Mouse (Mus musculus) heart, adult 18-20 months (tissue): ENCODE measurements around the gene Bmx. TPM values are rescaled to one million over a fixed set of nuclear protein-coding genes. Genes with fewer than 3 reads are reported as not detected.

Experiments
- DNase-seq, 2 experiments: peaks; one replicate each; pipeline ENCODE4 v3.0.0; 2021 to 2022; ENCODE audit warnings: mixed read lengths in 1 of 2
- total RNA-seq, 2 experiments: library from RNA; stranded (reverse); gene quantifications; 2 replicates each; pipeline ENCODE4 v1.2.3; 2021

Gene Bmx
- total RNA-seq, 2 experiments from 2014 or later, result 1.9 to 2.5 TPM

DNA sequence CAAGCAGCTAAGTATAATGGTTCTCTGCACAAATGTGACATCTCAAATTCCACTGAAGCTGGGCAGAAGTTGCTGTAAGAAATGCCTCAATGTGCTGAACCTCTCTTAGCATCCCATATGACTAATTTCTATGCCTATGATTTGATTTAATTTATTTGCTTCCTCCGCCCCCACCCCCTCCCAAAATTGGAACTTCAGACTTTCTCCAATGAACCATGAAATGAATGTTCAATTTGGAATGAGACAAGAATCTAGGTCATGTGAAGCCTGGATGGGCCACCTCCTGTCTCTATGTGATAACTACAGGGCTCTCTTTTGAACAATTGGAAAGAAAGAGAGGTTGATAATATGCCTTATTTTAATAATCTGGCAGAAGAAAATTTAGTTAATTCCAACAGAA, 82.7 kb downstream of the Bmx start:
- no peak for DNase-seq

DNA sequence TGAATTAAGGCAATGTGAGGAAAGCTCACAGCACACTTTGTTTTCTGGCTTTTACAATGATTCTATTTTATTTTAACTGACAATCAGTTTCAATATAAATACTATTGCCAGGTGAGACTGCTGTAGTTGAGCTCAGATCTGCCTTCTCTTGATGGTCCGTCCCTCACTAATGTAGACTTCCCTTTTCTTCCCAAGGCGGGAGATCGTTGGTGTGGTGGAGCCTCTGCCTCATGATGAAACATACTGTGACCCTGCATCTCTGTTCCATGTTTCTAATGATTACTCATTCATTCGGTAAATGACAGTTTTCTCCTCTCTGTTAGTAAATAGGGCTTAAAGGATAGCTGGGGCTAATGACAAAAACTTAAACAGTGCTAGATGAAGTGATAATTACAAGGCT, 84.1 kb downstream of the Bmx start:
- DNase-seq, result no peak

DNA sequence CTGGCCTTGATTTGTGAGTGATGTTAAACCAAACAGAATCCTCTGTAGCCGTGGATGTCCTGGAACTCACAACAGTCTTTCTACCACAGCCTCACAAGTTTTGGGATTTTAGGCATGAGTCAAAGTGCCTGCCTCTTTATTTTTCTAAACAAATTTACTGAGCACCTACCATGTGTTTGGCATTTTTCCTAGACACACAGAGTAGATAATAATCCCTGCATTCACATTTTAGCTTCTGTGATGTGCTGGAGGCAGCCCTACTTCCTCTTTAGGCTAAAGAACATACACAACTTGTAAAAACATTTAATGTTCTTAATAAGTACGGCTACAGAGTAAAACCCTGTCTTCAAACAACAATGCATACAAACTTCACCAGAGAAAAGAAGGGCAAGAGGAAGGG, 87.0 kb downstream of the Bmx start:
- DNase-seq, result no peak

DNA sequence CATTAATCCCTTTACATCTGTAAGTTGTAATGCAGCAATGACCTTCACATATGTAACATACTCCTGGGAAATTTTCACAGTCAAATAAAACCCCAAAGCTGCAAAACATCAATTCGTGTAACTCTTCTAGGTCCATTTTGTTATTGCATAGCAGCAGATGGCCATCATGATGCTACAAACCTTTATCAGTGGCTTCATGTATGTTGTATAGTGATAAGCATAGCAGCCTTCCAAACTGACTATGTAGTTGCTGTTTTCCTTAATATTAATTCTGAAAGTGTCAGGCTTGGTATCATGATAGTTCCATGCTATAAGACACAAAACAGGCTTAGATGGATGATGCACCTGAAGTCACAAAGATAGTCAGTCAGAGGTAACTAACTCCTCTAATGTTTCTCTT, 93.3 kb downstream of the Bmx start:
- no peak for DNase-seq

DNA sequence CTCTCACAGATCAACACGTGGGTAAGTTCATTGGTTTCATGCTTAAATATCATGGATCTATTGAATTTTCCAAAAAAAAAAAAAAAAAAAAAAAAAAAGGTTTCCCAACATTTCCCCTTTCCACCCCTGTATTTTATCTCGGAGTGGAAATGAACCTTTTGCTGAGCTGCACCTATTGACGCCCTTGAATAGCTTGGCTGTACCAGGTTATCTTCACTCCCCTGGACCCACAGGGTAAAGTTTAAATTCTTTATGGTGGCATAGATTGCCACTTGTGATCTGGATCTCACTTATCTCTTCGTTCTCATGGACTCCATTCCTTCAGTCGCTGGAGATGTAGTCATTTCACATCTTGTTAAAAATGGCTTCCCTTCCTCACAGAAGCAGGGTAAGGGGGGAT, 103.4 kb downstream of the Bmx start:
- DNase-seq, result no peak

DNA sequence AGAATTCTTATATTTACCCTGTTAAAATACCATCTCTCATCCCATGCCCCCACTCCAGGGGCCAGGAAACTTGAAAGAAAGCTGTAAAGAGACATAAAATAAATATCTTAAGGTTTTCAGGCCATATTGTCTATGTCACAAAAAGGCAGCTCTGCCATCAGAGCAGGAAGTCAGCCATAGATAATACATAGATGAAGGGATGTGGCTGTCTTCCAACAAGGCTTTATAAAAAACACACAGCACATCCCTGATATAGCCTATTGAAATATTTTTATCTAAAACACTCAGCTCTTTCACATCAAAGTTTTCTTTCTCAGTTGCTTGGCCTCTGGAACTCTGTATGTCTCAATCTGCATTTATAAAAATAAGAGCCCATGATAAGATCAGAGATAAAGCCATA, 104.4 kb downstream of the Bmx start:
- DNase-seq, result no peak

DNA sequence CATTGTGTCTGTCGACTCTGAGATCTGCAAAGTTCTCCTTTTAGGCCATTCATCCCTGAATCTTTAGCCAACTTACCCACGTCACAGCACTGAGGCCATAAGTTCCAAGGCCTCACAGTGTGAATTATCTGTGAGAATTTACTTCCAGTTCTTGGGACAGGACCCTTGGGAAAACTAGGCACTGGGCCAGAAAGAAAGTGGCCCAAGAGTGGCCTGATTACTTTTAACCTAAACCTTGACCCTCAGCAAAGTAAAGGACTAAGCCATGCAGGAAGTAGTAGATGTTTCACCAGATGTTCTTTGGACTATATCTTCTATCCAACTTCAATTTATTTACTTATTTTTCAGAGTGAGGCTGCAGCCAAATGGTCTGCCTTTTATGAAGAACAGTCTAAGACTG, 105.3 kb downstream of the Bmx start:
- DNase-seq, result peak; percentile 32 to 43

DNA sequence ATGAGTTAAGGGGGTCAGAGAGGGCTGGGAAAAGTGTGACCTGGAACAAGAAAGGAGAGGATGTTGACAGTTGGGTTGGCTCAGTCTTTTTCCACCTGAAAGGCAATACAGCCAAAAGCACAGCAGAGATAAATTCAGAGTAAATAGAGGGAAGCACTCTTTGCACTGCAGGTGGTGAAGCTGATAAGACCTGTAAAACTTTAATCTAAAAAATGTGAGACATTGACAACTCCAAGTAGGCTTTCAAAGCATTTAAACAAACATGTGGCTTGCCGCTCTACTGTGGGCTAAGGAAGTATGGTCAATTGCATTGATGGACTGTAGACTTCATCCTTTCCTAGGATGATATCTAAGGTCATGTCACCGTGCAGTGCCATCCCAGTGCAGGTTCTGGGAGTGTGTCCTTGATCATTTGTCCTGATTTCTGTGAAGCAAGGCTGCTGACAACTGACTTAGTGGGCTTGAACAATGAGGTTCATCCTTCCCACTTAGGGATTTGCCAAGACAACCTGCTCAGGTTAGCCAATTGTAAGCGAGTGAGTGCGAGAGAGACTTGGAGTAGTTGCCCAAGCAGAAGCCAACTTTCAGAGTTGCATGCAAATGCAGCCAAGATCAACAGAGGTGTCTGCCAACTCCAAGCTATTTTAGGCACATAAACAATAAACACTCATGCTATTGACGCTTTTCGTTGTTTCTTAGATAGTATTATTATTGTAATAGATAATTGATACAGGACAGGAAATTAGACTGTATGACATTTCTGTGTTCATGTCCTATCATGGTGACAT, 112.3 kb downstream of the Bmx start:
- DNase-seq, result peak; percentile 6 to 21

Other genes with a start within 250 kb of the Bmx start
- 1 to 10 TPM; 1.3 to 5.0 TPM for gene Car5b, start 230.2 kb downstream of the Bmx start, total RNA-seq
- gene Siah1b, start 181.7 kb downstream of the Bmx start, total RNA-seq, result 1 to 10 TPM; 3.6 to 4.2 TPM
- gene Cltrn, start 169.4 kb downstream of the Bmx start, total RNA-seq, result not detected
- 1 to 10 TPM; 1.1 to 1.5 TPM for gene Ace2, start 118.9 kb downstream of the Bmx start, total RNA-seq
- 1 to 10 TPM; 7.0 to 7.8 TPM for gene Pir, start 11.2 kb upstream of the Bmx start, total RNA-seq
- 1 to 10 TPM; 2.6 to 3.0 TPM for gene Vegfd, start 115.2 kb upstream of the Bmx start, total RNA-seq
- 1 to 10 TPM; 2.1 to 2.8 TPM for gene Piga, start 161.6 kb upstream of the Bmx start, total RNA-seq
- gene Asb11, start 178.8 kb upstream of the Bmx start, total RNA-seq, result 100 to 1,000 TPM; 137 to 162 TPM
- gene Asb9, start 248.1 kb upstream of the Bmx start, total RNA-seq, result not detected